Mouse (Mus musculus): ENCODE measurements around the gene Rps9.

The Rps9 gene

DNA sequence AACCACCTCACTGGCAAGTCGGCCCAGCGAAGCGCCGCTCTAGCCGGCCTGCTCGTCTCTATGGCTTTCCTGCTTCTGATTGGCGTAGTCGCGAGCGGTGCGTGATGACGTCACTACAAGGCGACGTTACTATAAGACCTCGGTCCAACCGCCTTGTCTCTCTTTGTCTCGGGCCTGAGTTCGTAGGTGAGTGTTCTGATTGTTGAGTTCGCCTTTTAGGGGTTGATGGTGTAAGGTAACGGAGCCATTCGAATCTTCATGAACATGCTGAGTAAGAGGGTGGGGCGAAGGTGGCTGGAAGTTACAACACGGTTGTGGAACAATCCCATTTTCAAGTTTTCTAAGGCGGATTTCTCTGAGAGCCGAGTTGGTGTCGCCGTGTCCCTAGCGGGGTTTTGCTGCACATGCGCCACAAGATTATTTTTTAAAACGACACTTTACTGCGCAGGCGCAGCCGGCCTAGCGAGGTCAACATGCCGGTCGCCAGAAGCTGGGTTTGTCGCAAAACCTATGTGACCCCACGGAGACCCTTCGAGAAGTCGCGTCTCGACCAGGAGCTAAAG lies at the start of gene Rps9:
Gene Rps9 (plus strand): TSS at position 115 of the 563 bp plus-strand sequence.
- peak; percentile 96 for DNase-seq (ENCODE audit: low spot score in 2 of 2)

DNA sequence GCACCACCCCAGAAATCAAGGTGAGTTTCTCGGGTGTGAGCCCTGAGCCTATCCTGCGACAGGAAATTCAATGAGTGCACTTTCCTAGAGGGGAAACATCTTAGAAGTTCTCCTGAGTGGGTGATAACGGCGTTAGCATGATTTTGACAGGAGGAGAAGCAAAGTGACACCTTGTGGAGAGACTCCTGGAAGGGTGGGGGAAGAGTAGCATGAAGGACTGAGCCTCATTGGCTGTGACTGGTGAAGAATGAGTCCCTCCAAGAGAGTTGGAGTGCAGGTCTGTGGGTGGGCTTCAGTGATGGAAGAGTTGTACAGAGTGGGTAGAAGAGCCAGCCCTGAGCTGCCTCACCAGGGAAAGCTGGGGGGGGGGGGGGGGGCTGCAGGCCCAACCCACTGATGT lies 46.8 kb upstream of the Rps9 start:
- DNase-seq (ENCODE audit: low spot score in 2 of 2): no peak

DNA sequence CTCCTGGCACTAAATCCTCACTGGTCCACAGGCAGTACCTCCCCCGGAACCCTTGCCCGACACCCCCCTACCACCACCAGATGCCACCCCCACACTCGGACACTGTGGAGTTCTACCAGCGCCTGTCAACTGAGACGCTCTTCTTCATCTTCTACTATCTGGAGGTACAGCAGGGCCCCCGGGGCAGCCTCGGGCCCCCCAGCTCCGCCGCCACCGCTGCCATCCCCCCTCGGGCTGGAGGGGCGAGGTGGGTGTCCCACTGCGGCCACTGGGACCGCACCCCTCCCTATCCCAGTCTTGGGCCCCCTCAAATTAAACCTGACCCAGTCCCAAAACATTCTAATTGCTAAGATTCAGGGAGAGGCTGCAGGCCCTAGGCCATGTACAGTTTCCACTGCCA lies 45.2 kb upstream of the Rps9 start:
- DNase-seq (ENCODE audit: low spot score in 2 of 2): no peak

DNA sequence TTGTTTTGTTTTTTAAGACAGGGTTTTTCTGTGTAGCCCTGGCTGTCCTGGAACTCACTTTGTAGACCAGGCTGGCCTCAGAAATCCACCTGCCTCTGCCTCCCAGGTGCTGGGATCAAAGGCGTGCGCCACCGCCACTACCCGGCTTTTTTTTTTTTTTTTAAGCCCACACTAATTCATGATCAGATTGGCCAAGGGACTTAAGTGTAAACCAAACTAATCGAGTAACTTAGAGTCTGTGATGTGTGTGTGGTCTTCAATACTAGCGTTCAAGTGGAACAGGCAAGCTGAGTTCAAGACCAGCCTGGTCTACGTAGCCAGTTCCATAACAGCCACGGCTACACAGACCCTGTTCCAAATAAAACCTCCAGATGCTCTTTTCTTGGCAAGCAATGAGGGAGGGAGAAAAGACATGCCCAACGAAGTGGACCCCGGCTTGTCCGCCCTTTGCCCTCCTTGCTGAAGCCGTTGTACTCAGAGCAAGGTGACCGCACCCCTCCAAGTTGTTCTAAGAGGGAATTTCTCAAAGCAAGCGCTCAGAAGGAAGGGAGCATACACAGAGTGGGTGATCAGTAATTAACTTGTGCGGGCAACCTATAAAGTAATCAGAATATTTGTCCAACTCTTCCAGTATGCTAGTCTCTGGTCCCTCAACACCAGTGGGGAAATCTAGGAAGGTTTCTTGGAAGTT lies 39.1 kb upstream of the Rps9 start:
- DNase-seq (ENCODE audit: low spot score in 2 of 2): peak in 1 of 2 experiments; percentile 30

DNA sequence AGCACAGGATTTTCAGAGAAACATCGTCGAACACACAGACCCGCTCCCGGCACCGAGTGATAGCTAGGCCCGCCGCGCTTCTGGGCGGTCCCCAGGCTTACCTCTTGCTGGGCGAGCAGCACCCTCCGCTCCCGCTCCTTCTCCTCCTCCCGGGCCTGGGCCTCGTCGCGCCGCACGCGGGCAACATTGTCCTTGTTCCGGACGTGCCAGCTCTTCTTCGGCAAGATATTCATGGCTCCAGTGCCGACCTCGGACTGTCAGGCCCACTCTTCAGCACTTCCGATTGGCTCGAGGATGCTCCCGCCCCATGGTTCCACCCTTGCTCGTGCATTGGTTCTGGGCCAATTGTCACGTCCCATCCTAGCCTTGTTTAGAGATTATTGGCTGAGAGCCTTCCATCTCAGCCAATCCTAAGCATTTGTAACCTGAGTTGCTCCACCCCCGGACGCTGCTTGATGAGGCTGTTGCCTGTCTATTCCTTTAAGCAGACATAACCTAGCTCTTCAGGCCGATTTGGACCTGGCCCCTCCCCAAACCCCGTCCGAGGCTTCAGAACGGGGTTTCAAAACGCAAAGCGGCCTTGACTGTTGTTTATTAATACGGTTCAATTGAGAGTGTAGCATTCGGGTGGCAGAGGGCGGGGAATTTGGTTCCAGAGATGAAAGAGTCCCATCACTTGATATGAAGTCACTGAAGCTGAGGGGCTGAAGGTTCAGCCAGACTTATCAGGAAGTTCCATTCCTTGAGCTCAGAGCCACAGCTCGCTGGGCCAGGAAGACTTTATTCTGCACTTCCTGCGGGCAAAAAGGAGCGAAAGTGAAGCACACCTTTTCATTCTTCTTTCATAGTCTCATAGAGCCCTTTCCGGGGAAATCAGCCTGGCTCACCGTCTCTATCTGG lies 38.3 kb upstream of the Rps9 start, which contains the start of gene Leng1:
Gene Leng1 (minus strand): TSS at position 626 of the 900 bp plus-strand sequence.
- DNase-seq (ENCODE audit: low spot score in 2 of 2): peak; percentile 99

DNA sequence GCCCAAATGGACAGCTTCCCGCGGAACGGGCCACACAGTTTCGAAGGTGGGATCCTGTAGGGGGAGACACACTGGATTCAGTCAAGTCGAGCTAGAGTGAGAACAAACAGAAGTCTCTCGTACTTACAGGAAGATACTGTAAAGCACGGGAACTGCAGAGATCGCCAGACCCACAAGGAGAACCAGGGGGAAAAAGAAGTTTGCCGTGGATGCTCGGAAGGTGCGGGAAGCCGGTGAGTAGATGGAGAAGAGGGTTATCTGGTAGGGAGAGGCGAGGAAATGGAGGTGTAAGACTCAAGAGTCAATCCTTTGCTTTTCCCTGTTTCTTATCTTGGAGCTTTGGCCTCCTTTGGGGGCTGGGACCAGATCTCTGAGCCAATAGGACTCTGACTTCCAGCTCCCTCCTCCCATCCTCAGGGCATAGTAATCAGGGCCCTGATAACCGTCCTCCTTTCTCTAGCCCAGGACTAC lies 36.8 kb upstream of the Rps9 start:
- DNase-seq (ENCODE audit: low spot score in 2 of 2): no peak

GRCm38 (mm10) chr7:3674507-3675227 lies 29.1 kb upstream of the Rps9 start:
- peak; percentile 60 to 70 for DNase-seq (ENCODE audit: low spot score in 2 of 2)

GRCm38 (mm10) chr7:3675228-3675548 lies 28.6 kb upstream of the Rps9 start:
- DNase-seq (ENCODE audit: low spot score in 2 of 2): no peak

DNA sequence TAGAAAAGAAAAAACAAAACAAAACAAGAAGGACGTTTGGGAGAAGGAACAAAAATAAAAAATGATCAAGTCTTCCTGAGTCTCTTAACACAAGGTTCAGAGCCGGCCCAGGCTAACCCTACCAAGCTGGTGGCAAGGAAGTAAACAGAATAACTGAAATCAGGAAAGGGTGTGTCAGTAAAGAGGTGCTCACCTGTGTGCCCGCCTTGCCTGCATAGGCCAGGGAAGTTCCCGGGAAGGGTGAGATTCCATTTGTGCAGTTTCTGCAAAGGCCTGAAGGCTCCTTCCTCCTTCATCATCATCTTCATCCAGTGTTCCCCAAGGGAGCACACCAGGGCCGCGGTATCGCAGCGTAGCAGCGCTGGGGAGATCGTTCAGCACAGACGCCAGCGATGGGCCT lies 27.4 kb upstream of the Rps9 start:
- DNase-seq (ENCODE audit: low spot score in 2 of 2): no peak

DNA sequence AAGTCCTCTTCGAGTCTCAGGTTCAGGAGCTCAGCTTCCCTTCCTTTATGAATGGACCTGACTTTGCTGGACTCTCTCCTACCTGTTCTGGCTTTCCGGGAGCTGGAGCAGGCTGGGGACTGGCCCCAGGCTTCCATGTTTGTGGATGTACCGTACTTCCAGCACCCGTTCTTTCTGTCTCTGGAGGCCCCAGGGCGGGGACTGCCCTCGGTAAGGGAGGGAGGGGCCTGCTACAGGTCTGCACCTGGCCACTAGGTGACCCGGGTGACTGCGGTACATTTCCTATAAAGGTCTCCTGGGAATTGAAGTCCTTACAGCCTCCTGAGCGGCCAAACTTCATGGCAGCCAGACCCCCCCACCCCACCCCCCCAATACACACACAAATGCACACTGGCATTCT lies 26.5 kb upstream of the Rps9 start, which contains the start of gene Tmc4:
Gene Tmc4 (minus strand): TSS at position 212 of the 400 bp plus-strand sequence.
- DNase-seq (ENCODE audit: low spot score in 2 of 2): no peak

DNA sequence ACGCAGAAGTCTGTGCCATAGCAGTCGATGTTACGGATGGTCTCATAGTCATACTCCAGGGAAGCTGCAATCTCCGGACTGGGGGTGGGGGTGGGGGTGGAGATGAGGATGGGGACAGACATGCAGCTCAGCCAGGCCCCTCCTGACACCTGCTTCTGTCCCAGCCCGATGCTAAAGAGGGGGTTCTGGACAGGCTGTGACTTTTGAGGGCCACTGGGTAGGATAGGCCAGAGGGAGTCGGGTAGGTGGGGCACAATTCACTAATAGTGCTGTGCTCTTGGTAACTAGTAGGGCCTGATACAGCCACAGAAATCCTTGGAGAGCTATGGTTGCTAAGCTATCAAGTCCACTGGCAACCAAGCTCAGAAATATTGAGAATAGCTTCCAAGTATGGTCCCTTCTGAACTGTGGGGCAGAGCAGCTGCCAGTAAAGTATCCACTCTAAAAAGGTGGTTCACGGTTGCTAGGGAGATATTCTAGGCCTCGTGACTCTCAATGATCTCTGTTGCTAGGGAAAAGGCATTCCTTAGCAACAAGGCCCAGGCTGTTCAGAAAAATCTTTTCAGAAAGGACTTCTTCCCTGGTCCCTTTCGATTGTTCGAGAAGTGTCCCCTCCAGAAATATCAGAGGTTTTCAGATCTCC lies 19.8 kb upstream of the Rps9 start:
- DNase-seq (ENCODE audit: low spot score in 2 of 2): no peak

GRCm38 (mm10) chr7:3684698-3685097 lies 19.1 kb upstream of the Rps9 start:
- DNase-seq (ENCODE audit: low spot score in 2 of 2): no peak

DNA sequence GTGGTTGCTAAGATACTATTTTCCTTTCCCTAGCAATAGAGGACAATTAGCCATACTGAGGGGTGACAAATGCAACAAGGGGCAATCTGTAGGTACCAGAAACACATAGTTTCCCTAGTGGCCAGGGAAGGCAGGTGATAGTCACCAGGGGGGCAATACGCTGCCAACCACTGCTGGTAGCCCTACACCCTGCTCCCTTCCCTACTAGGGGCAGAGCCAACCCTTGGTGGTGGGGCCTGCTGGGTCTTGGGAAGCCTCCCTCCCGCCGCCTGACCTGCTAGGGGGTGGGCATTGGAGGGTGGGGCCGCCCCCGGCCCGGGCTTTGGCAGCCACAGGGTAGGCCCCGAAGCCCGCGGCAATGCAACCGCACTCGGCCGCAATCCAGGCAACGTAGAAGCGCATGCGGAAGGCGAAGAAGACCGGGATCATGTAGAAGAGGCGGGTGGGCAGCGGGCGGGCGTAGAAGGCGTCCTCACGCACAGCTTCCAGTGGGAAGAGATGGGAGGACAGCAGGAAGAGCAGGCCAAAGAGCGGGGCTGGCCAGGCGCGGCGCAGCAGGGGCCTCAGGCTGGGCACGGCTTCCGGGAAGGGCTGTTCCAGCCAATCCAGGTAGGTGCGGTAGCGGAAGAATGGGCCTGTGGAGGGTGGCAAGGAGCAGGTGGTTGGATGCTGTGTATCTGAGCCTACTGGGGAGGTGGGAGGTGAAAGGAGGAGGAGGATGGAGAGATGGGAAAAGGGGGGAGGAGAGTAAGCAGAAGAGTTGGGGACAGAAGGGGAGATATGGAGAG lies 18.2 kb upstream of the Rps9 start:
- no peak for DNase-seq (ENCODE audit: low spot score in 2 of 2)

GRCm38 (mm10) chr7:3691919-3692318 lies 11.9 kb upstream of the Rps9 start:
- DNase-seq (ENCODE audit: low spot score in 2 of 2): no peak

DNA sequence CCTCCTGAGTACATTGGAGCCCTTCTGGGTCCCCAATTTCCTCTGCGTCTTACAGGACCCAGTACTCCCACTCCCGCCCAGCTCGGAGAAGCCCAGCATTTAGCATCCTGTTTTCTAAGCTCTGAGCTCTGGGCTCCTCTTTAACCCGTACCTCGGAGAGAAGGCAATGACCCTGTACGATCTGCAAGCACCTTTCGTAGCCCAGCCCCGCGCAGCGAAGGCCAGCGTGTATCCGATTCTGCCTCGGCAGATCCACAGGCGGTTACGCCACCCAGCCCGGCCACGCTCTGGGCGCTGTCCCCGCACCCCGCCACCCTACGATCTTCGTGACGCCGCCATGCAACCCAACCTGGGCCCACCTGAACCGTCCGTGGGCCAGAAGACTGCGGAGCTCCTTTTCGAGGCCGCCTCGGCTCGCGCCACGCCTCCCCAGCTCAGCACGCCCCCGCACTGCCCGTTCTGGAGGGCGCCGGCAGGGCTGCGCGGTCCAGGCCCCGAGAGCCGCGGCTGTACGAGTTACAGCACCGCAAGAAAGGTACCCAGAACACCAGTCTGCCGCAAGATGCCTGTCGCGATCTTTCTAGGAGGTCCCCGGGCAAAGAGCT lies 11.3 kb upstream of the Rps9 start, which contains the start of gene Tsen34:
Gene Tsen34 (plus strand): TSS at position 482 of the 605 bp plus-strand sequence.
- no peak for DNase-seq (ENCODE audit: low spot score in 2 of 2)

DNA sequence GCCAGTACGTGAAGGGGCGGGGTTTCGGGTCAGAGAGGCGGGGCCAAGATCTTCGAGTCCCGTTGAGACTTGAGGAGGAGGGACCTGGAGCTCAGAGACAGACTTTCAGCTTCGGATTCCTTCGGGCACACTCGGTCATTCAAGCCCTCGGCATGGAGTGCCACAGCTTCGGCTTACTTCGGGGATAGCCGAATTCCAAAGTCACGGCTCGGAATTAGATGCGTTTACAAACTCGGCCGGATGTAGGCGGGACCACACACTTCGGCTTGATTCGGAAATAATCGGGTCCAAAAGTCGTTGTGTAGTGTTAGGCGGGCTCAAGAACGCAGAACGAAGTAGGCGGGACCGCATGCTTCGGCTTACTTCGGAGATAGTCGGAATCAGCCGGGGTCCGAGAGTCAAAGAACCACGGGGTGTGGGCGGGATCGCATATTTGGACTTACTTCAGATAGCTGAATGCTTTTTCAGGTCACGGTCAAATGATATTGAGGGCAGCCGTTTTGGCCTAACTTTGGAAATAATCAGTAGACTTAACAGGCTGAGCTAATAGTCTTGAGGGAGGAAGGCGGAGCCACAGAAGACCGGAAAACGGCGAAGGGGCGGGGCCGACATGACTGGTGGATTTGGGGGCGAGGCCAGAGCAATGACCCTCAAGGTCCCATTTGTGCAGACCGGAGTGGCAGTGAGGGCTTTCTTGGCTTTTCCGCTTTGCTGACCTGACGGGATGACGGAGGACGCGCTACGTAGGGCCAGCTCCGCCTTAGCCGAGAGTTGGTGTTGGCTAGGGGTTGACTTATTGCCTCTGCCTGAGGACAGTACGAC lies 10.6 kb upstream of the Rps9 start, which contains the start of gene Mboat7:
Gene Mboat7 (minus strand): TSS at position 537 of the 822 bp plus-strand sequence.
- DNase-seq (ENCODE audit: low spot score in 2 of 2): peak; percentile 96 to 98

GRCm38 (mm10) chr7:3693809-3694075 lies 10.1 kb upstream of the Rps9 start:
- DNase-seq (ENCODE audit: low spot score in 2 of 2): no peak

- DNase-seq (ENCODE audit: low spot score in 2 of 2): peak; percentile 77 to 78
Observed at GRCm38 (mm10) chr7:3694076-3694948, 9.5 kb upstream of the Rps9 start.

All from heart, adult 9 months (tissue).